Mouse (Mus musculus) neutrophil, adult 5-6 weeks (primary cell): Measurements from ENCODE around the gene Lap3. TPM values are rescaled to one million over a fixed set of nuclear protein-coding genes. Genes with fewer than 3 reads are reported as not detected.

Experiments
- ATAC-seq: fragments of 151-379, 151-347 bp; 2 replicates; pipeline ENCODE4 v1.8.0; 2017; ENCODE audit warnings: mild to moderate bottlenecking, moderate TSS enrichment; ENCODE audit not compliant: insufficient number of reproducible peaks, poor library complexity, low FRiP score, severe bottlenecking; ENCODE audit errors: extremely low read depth
- total RNA-seq: library from RNA; stranded (forward); fragments of 200-1000 nt; gene quantifications from 2 replicates; pipeline ENCODE4 v1.2.3, GENCODE M21; 2017

Lap3 gene
- total RNA-seq: 6.1 and 6.8 TPM in 2 replicates

DNA sequence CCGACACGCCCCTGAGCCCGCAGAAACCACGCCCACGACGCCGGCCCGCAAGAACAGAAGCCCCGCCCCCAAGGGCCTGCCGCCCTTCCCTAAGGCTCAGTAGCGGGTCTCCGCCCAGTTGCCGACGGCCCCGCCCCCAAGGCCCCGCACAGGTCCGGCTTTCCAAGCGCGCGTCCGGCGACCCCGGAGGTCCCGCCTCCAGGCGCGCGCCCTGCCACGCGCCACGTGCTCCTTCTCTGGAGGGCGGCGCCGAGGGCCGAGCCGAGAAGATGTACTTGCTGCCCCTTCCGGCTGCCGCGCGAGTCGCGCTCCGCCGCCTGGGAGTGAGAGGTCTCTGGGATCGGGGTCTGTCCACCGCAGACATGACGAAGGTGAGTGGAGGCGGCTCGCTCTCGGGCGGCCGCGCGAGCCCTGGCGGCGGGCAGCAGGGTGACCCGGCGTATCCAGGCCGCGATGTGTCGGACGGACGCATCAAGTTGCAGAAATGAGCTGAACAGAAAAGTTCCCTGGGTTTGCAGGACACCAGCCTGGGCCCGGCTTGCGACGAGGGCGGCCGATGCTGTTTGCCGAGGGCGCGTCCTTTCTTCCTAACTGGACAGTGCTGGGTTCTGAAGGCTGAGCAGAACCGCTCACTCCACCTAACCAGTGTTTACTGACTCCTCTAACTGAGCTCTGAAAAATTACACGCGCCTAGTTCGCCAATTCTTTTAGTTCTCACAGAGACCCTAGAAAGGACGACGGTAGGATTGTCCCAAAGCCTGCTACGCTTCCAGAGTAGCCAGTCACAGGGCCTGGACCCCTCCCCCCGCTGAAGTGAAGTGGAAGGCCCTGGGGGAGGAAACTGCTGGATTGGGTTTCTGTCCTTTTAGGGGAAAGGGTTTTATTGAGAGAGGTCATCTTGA, at the start of gene Lap3:
Lap3 (plus strand) TSS at position 184 of the 902 bp plus-strand sequence.
- peak; percentile 86 for ATAC-seq

DNA sequence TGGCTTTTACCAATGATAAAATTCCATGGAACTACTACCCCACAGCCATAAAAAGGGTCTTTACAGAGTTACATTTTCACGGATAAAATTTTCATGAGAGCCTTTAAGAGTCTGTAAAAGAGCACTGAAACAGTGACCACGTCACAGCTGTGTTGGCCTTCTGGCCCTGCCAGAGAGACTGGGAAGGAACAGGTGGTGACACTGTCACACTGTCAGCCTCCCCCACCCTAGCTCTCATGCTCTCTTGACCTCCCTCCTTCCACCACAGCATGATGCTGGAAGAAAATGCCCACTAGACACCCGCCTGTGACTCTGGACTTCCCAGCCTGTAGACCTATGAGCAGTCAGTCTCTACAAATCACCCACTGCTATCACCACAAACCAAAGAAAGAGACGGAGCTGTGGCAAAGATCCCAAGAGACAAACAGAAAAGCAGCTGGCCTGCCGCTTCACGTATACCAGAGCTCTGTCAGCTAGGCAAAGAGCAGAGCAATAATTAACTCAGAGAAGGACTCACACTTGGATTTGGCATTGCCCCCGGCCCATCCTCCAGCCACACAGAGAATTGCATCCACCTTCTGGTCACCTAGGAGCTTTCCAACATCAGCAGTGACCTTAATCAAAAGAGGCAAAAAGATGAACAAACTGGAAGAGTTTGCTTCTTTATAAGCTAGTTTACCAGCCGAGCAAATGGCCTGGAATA, 48.9 kb upstream of the Lap3 start:
- ATAC-seq: no peak

DNA sequence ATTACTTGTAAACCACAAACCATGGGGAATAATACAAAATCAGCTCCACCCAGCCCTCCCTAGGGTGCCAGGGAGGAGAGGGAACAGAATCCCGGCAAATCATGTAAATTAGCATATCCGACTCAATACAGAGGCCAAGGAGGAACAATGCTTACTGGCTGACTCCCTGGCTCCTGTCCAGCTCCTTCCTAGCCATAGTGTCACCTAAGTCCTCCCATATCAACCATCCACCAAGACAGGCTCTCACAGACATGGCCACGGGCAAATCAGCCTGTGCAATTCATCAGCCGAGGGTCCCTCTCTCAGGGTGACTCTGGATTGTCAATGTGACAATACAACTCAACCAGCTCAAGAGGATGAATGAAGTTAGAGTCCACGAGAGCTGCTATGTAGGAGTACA, 44.5 kb upstream of the Lap3 start:
- ATAC-seq: no peak

DNA sequence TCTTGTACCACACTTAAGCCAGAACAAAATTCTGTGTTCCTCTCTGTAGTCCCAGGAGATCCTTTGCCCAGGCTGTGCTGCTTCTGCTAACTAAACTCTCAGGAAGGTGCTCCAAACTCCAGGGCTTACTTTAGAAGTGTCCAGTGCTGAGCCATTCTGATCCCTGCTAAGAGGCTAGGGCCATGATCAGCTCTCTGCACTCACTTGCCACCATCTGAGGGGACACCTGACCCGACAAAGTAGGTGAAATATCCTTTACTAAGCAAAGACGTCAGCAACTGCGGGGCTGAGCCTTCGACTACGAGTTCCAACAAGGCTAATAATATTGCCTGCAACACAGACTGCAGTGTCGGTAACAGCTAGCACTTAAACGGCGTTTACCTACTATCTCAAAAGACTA, 44.0 kb upstream of the Lap3 start:
- no peak for ATAC-seq

DNA sequence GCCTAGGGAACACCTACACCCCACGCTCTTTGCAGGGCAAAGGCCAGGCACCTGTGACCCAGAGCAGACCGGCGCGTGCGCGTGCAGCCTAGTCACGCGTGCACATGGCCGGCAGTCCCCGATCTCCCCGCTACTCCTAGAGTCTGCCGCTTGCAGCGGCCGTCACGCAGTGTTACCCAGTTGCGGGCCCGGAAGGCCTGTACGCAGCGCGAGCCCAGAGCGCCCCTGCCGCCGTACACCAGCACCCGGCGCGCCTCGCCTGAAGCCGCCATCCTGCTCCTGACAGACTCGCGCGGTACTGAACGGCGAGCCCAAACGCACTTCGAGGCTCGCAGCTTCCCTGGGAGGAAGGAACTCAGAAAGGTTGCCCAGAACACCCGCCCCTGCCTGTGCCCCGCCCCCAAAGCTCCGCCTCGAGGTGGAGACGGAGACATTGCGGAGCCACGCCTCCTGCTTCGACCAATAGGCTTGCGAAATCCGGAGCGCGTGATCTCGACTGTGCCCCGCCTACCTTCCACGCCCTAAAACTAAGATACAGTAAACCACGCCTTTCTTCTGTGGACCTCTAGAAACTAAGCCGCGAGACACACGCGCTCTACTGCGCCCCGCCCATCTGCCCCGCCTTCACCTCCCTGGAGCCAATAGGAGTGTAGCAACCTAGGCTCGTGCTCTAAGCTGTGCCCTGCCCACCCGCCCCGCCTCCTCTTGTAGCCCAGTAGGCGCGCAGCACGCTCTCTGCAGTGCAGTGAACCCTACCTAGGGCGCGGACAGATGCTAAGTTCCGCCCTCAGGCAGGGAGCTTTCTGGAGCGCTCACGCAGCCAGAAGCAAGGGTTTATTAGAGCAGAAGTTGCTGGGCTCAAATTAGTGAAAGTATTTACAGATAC, 43.1 kb upstream of the Lap3 start, which contains the start of gene Qdpr:
Qdpr (minus strand) TSS at position 406 of the 886 bp plus-strand sequence.
- peak; percentile 92 for ATAC-seq

DNA sequence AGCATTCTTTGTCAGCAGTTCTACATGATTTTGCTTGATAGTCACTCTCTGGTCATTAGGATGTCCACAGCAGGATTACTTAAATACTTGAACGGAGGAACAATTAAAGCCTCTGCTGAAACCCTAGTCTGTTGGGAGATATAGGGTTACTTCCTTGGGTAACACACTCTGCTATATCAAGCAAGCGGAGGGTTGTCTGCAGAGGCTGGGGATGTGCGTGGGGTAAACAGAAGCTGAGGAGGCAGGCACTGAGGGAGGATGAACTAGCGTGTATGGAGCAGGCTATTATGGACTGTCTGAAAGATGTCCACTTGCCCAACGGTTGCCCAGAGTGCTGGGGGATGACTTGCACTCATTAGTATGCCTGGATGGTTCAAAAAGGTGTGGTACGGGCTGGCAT, 39.7 kb upstream of the Lap3 start, which contains the start of gene Clrn2:
Clrn2 (plus strand) TSS at position 301 of the 400 bp plus-strand sequence.
- no peak for ATAC-seq

DNA sequence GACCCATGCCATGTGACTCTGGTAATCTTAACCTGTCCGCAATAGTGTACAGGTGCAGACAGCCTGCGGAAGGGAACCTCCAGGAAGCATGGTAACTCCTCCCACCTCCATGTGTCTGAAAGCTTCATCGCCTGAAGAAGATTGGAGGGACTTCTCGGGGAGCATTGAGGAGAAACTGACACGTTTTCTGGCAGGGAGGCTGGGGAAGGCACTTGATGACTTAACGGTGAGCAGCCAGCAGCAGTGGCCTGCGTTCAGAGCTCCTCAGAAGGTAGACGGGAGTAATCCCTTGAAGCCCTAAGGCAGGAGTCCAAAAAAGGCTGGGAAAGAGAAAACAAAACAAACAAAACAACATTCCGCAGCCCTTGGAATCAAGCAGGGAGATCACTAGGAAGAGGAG, 38.7 kb upstream of the Lap3 start:
- ATAC-seq: no peak

DNA sequence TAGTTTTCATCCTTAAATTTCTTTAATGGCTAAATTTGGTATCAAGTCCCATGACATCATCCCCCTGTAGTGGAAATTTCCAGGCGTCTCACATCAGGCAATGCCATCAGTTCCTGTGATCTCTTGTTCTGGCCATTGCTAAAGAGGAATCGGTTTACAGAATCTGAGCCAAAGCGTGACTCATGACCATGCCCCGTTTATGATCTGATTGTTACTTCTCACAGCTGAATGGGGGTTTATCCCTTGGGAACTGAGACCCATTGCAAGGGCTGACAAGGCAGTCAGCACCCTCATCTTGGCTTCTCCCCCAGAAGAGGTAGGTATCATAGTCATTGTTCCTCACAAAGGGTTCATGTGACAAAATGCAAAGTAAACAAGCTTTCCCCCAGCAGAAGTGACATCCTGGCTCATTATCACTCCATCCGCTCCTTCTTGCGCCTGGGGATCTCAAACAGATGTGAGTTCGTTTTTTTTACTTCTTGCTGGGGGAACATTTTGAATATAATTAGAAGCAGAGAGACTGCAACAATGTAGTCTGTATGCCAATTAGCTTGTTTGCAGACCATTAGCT, 20.2 kb upstream of the Lap3 start:
- no peak for ATAC-seq

DNA sequence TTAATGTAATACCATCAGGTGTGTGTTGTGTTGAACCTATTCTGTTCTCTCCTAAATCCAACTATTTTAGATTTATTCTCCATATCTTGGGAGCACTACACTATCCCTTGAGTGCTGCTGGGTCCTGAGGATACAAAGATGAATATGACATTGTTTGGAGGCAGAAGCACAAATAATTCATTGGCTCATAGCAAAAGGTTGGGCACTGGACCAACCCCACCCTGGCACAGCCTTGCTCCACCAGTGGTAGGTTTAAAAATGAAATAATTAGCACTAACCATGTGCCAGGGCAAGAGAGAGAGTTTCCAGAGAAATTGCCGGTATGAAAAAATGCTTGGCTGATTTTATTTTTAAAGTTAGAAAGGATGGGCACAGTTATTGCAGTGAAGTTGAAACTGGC, 19.7 kb upstream of the Lap3 start:
- ATAC-seq: no peak

DNA sequence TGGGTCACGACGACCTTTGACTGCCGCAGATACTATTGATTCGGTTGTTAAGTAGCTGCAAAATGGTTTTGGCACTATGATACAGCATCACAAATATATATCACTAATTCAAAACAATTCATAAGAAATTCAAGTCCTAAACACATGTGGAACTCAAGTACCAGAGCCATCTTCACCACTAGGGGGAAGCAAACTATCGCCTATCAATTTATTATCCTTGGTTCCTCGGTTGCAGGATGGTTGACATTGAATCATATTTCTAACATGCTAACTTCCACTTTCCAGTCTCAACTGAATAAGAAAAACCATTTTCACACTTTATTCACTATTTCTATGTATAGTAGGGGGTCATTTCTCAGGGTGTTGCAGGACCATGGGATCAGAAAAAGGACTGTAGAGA, 19.0 kb upstream of the Lap3 start:
- peak; percentile 74 for ATAC-seq

DNA sequence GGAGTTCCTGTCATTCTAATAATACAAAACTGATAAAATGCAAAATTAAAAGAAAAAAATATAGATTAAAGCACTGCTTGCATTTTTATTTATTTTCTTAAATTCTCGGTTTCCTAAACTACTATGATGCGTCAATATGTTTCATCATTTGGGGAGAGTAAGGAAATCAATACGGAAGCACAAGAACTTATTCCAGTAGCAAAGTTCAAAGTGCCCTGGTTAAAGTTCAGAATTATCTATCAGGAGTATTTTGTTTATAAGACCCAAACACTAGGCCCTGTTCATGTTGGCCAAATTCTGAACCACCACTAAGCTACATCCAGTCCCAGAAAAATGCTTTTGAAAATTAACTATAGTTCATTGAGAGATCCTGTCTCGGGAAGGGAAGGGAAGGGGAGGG, 18.4 kb upstream of the Lap3 start:
- ATAC-seq: no peak

DNA sequence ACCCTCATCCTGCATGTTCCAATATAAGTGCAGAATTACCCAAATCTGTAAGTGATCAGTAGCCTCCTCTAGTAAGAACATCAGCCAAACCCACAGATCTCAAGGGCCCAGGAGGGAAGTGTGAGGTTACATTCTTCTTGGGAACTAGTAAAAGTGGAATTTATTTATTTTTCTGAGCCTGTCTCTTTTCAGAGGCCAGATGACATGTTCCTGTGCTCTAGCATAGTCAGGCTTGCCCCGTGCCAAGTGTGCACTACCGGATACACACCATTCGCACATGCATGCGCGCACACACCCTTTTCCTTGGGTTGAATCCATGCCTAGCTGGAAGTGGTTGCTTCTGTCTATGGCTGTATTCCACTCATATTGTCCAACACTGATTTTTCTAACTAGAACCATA, 17.4 kb upstream of the Lap3 start:
- no peak for ATAC-seq

DNA sequence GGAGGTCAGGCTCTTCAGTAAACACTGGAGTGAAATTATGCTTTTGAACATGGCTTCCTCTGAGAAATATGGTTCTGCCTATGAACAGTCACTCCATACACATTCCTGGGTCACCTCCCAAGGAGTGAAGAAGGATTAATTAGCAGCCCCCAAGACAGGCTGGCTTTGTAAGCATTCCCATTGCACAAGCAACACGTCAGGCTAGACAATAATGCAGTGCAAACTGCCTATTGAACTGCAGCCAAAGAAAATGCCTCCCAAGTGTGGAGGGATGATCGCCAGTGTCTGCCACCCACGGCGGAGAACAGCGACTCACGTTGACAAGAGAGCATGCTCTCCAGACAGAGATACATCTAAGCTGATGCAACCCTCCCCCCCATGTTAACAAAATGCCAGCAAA, 16.9 kb upstream of the Lap3 start:
- ATAC-seq: no peak

DNA sequence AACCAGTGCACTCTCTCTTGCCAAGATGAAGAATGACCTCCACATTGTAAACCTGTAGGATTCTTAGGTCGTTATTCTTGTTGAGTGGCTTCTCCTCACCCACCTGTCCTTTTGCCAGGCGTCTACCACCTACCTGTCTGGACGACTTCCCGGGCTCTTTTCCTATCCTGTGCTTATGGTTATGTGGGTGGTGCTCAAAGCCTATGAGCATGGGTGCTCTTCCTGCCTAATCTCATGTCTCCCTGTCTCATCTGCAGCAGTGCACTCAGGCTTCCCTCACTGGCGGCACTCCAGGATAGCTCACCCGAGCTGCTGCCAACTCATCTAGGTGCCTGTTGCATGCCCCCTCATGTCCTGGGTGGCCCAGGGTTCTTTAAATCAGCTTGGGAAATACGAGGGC, 15.6 kb upstream of the Lap3 start:
- no peak for ATAC-seq

DNA sequence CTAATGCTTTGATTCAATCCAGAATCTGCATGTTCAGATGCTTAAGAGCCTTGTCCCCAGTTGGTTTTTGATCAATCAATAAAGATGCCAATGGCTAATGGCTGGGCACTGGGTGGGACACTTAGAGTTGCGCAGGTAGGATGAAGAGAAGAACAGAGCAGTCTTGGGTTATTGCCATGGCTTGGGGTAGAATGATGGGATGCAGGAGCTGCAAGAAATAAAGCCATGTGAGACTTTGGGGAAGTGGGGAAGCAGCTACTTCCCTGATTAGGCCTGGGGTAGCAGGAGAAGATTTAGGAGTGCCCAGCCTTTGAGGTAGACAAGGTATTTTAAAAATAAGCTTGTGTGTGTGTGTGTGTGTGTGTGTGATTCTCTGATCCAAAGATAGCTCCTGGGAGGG, 13.1 kb upstream of the Lap3 start:
- ATAC-seq: no peak

DNA sequence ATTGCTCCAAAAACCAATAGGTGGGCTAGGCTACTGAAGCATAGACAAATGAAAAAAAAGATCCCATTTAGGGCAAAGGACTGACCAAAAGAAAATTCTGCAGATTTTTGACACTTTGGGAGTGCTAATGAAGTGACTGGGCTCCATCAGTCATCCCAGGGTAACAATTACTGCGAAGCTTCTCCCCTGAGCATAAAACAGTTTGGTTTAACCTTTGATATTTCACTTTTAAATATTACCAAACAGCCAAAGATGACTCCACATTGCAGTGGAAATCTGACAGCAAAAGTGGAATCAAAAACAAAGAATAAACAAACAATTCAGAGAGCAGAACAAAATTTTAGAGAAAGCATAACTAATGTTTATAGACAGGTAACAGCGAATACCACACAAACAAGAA, 12.0 kb upstream of the Lap3 start:
- no peak for ATAC-seq

DNA sequence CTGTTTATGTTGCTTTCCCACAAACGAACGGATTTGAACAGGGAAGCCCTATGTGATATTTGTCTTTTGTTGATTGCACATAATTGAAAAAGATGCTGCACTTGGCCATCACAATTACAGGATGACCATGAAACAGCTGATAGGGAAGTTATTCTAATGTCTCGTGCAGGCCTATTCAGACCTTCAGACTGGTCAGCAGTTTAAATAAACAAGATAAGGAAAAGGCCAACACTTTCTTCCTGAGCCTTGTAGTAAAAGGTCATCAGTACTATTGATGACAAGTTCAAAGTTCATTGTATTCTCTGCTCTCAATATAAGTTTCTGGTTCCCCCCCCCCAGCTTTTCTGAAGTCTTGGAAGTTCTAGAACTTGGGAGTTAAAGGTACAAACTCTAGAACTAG, 10.6 kb upstream of the Lap3 start:
- ATAC-seq: no peak

DNA sequence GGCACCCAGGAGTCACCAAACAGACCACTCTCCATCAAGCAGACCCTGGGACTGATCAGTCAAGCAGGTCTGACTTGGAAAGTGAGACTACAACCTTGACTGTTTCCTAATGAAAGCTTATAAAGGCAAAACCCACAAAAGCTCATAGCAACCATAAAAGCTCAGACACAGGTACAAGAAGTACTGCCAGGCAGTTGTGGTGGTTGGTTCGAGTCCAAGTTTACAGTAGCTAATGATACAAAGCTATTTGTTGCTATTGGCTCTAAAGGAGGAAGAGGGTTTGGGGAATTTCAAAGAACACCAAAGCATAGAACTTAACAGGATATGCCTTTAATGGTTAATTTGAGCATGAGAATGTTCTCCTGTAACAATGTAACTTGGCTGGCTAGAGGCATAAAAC, 9.5 kb upstream of the Lap3 start:
- no peak for ATAC-seq

DNA sequence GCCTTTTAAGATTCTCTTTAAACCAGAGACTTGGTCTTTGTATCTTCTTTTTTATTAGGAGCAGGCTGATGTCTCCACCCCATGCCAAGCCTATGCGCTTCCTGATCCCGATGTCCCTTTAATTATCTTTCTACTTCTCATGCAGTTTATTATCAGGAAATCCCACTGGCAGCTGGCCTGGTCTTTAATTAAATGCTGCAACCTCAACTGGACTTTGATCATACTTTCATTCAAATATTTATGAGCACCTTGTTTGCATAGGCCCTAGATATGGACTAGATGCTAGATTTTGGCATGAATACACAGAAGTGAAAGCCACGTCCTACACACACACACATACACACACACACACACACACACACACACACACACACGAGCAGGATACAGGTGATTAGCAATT, 1.4 kb upstream of the Lap3 start:
- no peak for ATAC-seq
